ENCODE assay signal across 28 mouse cellular contexts in the genomic region with DNA sequence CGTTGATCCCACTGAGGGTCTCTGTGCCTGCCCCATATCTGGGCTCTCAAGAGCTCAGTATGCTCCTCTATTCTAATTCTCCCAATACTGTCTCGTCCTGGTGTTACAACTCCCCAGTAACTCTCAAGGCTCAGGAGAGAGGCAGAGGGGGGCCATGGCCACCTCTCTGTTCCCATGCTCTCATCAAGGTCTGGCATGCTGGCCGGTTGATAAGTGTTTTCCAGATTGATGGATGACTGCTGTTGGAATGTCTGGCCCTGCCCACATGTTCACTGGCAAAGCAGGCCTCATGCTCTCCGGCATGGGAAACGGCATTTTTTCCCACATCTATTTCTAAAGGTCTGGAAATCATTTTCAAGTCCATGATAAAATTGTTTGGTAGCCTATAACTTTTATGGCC. TPM values are rescaled to one million over a fixed set of nuclear protein-coding genes. Genes with fewer than 3 reads are reported as not detected.
A peak's percentile ranks its signal among the peaks of the same experiment; 100 is the strongest.
DNase-seq lines count a peak whose midpoint lies in the region; ATAC-seq lines count a peak whose summit lies in the region.
"Had no signal": no experiment of that assay in that cellular context is flagged by ENCODE, and none has a peak within 500 bp of the region (broad histone marks: within the 10 kb centered on the region; RNA-seq: fewer than 3 reads in every experiment).

No protein-coding gene starts in this region.

- H3K4me1 ChIP-seq in heart, embryonic 10.5 days = peaks cover 29% of the 10 kb centered on the region
- peaks cover 11 to 25% of the 10 kb centered on the region in 2 experiments for H3K4me1 ChIP-seq in heart, embryonic 14.5 days (ENCODE audit: control insufficient read depth in 2 of 2, insufficient read depth in 2 of 2, low read length in 2 of 2)
- H3K4me1 ChIP-seq: hindbrain, embryonic 12.5 days; limb, embryonic 12.5 days; liver, embryonic 15.5 days; lung, embryonic 15.5 days had no signal

- no peak overlapping the region for H3K4me2 ChIP-seq in heart, embryonic 14.5 days (ENCODE audit: low read length)
- H3K4me2 ChIP-seq: hindbrain, embryonic 12.5 days; limb, embryonic 12.5 days; liver, embryonic 15.5 days; lung, embryonic 15.5 days; midbrain, embryonic 11.5 days had no signal

- no peak overlapping the region for H3K9ac ChIP-seq in heart, embryonic 14.5 days (ENCODE audit: low read length)
- H3K9ac ChIP-seq: hindbrain, embryonic 12.5 days; limb, embryonic 12.5 days; liver, embryonic 15.5 days; lung, embryonic 15.5 days had no signal

- H3K9me3 ChIP-seq in heart, embryonic 10.5 days = no peaks in the 10 kb centered on the region
- no peaks in the 10 kb centered on the region for H3K9me3 ChIP-seq in heart, embryonic 14.5 days (ENCODE audit: control insufficient read depth, low read length)
- H3K9me3 ChIP-seq: hindbrain, embryonic 12.5 days; liver, embryonic 15.5 days; lung, embryonic 15.5 days had no signal

- peak overlapping the region; percentile 52 for H3K27ac ChIP-seq in heart, embryonic 10.5 days
- H3K27ac ChIP-seq in heart, embryonic 14.5 days (replicated peaks in 1 of 2; ENCODE audit: control insufficient read depth in 1 of 2, insufficient read depth in 1 of 2, low read depth in 2 of 2, low read length in 2 of 2) = peak overlapping the region; percentile 63 to 75
- H3K27ac ChIP-seq: gastrocnemius, adult 2 months; hindbrain, embryonic 12.5 days; layer of hippocampus, adult 2 months; left cerebral cortex, adult 2 months; limb, embryonic 12.5 days; liver, embryonic 15.5 days; lung, embryonic 15.5 days; stomach, postnatal 0 days had no signal

- intact Hi-C loops in heart, postnatal 36 days (cut with DNase I) = no loop called here

- no peaks in the 10 kb centered on the region for H3K27me3 ChIP-seq in heart, embryonic 10.5 days (ENCODE audit: insufficient read depth, poor library complexity, severe bottlenecking)
- no peaks in the 10 kb centered on the region for H3K27me3 ChIP-seq in heart, embryonic 14.5 days (ENCODE audit: control insufficient read depth, insufficient read depth, low read length)
- H3K27me3 ChIP-seq: hindbrain, embryonic 12.5 days; limb, embryonic 12.5 days; liver, embryonic 15.5 days; lung, embryonic 15.5 days had no signal

- no peak for ATAC-seq in heart, embryonic 14.5 days (ENCODE audit: insufficient number of reproducible peaks, insufficient read depth, low FRiP score, low read depth)
- ATAC-seq: forebrain, embryonic 14.5 days; intestine, embryonic 16.5 days; midbrain, embryonic 16.5 days had no signal

- no peak overlapping the region for H3K4me3 ChIP-seq in heart, embryonic 10.5 days
- no peak overlapping the region for H3K4me3 ChIP-seq in heart, embryonic 14.5 days (ENCODE audit: control insufficient read depth in 1 of 2, insufficient read depth in 1 of 2, low read depth in 1 of 2, low read length in 2 of 2)
- H3K4me3 ChIP-seq: gastrocnemius, adult 2 months; hindbrain, embryonic 12.5 days; layer of hippocampus, adult 2 months; left cerebral cortex, adult 2 months; limb, embryonic 12.5 days; liver, embryonic 15.5 days; lung, embryonic 15.5 days had no signal

- 32% methylated on average over 5 of the region's 5 CpGs for WGBS in heart, embryonic 10.5 days
- WGBS in heart, embryonic 14.5 days = 24% methylated on average over 5 of the region's 5 CpGs

- peaks cover 21% of the 10 kb centered on the region; the same call in 1 of the 2 replicates for H3K36me3 ChIP-seq in heart, embryonic 10.5 days
- 0 out of 2 replicates have a peak, but pooled peaks cover 3% of the 10 kb centered on the region for H3K36me3 ChIP-seq in heart, embryonic 14.5 days (ENCODE audit: control insufficient read depth, insufficient read depth, low read length)
- H3K36me3 ChIP-seq: hindbrain, embryonic 12.5 days; limb, embryonic 12.5 days; liver, embryonic 15.5 days; lung, embryonic 15.5 days had no signal

- DNase-seq in heart, embryonic 10.5 days (ENCODE audit: low spot score) = no peak
- no peak for DNase-seq in heart, postnatal 36 days
- peak; percentile 24 for DNase-seq in adrenal gland, postnatal 14 days
- DNase-seq in heart, postnatal 4 days = peak; percentile 43
- DNase-seq in gastrocnemius, postnatal 10 days = no peak
- DNase-seq in kidney, postnatal 36 days = no peak
- DNase-seq: B cell, adult 2 months; cerebellum, adult 2 months; cerebellum, postnatal 14 days; gastrocnemius, adult 2 months; kidney, adult 8-10 months; kidney, postnatal 14 days; lung, postnatal 36 days; right cerebral cortex, postnatal 4 days; thymus, adult 18-20 months; thymus, postnatal 25 days had no signal

RNA-seq across cellular contexts. Expression of gene Spon1, which starts 29.4 kb away (rescaled TPM):
- 62.0 and 100 TPM in 2 replicates for polyA plus RNA-seq in heart, embryonic 10.5 days (2016; fragmentation: Nextera tagmentation; extraction: Ambion mirVana)
- total RNA-seq in heart, postnatal 36 days (2021) = 10 to 100 TPM; 11.9 to 16.1 TPM
- 9.9 and 14.5 TPM in 2 replicates for total RNA-seq in adrenal gland, postnatal 14 days (2021)
- polyA plus RNA-seq in heart, embryonic 14.5 days (2014; fragmentation: Nextera tagmentation; extraction: Ambion mirVana) = 76.2 and 79.7 TPM in 2 replicates
- 10 to 100 TPM; 28.6 to 32.7 TPM for total RNA-seq in heart, postnatal 4 days (2021)
- 1 to 10 TPM; 5.1 to 5.6 TPM for total RNA-seq in gastrocnemius, postnatal 10 days (2021)

Comparison
In these comparisons a context has a peak if more than half of its experiments do, and no peak if none do; other contexts are left out.
1. DNase-seq: peak in adrenal gland, postnatal 14 days (single experiment) and heart, postnatal 4 days (single experiment); none in heart, embryonic 10.5 days (single experiment), heart, postnatal 36 days (0 of 2), gastrocnemius, postnatal 10 days (single experiment) and kidney, postnatal 36 days (0 of 2).